Mouse (Mus musculus) liver, postnatal 0 days (tissue): ENCODE data around the gene Slc25a51.

Experiments used
- CTCF ChIP-seq: sonication (generic); IDR thresholded peaks from 2 replicates; pipeline ENCODE4 v1.5.1; 2016; ENCODE audit warnings: antibody characterized with exemption, low read depth
- EP300 ChIP-seq: IDR thresholded peaks from 2 replicates; pipeline ENCODE4 v1.6.1; 2016; ENCODE audit warnings: antibody characterized with exemption, low read depth, mild to moderate bottlenecking

DNA sequence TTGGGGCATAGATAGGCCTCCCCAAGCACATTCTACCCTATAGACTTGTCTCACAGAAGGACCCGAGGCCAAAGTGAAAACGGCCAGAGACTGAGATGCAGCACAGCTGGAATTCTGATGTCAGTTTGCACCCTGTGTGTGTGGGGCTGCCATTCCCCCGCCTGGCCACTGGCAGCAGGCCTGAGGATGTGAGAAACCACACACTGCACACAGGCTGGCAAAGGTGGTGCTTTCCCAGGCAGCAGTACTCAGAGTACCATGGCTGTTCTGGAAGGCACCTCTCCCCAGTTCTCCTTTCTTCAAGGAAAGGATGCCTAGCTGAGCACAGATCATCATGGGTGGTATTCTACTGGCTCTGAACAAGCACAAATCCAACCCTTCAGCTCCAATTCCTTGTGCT, 33.7 kb upstream of the Slc25a51 start:
- TF ChIP-seq CTCF: peak; percentile 30; the same call in 1 of the 2 replicates
- TF ChIP-seq EP300: no peak
